Mouse (Mus musculus): Measurements from ENCODE around the gene Dock10.

DNA sequence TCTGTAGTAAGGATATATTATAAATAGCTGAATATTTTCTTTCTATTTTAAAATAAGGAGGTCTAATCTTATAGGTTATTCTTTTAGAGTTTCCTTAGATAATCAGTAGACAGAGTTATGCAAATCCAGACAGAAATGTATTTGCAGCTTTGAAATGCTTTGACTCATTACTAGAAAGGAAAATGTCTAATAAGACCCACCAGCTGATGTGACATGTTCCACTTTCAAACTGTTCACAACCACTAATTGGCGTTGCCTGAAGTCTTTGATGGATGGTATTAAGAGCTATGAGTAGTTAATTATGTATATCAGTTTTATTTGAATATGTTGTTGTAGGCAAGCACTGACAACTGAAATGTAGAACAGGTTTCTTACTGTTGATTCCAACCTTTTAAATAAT is 298.4 kb downstream of the Dock10 start:
- TF ChIP-seq POLR2A (IDR thresholded peaks at IDR 0.05; ENCODE audit: control insufficient read depth, extremely low read depth, insufficient read depth, low read length, poor library complexity) (no peak), CTCF (IDR thresholded peaks at IDR 0.05; ENCODE audit: borderline replicate concordance, control insufficient read depth, extremely low read depth, insufficient read depth, low read length, poor library complexity) (no peak)
